Mouse (Mus musculus): ENCODE results near the gene Klrb1f. TPM values are rescaled to one million over a fixed set of nuclear protein-coding genes. Genes with fewer than 3 reads are reported as not detected.
"Not testable (repeated sequence)": the region's sequence is repeated elsewhere in the genome, so short reads cannot be mapped to it uniquely, and the experiment has no call there.

Gene Klrb1f
- 0.11 TPM in 1 of 2 replicates, not detected in the other for polyA plus RNA-seq (2014; fragmentation: Nextera tagmentation; extraction: Ambion mirVana)

- WGBS: 95% methylated on average over 2 of the region's 2 CpGs
- Histone ChIP-seq H3K4me1 (ENCODE audit: control insufficient read depth, insufficient read depth, low read length) (no peaks in the 10 kb centered on the region), H3K9ac (ENCODE audit: low read length) (no peak within 1 kb of the TSS), H3K4me2 (ENCODE audit: low read depth, severe bottlenecking) (no peak within 1 kb of the TSS), H3K27me3 (ENCODE audit: control insufficient read depth, insufficient read depth, low read length) (no peaks in the 10 kb centered on the region), H3K27ac (replicated peaks; ENCODE audit: low read depth, low read length) (no peak within 1 kb of the TSS), H3K36me3 (ENCODE audit: control insufficient read depth, insufficient read depth, low read length) (no peaks in the 10 kb centered on the region), H3K4me3 (ENCODE audit: low read depth, low read length) (no peak within 1 kb of the TSS), H3K9me3 (ENCODE audit: control insufficient read depth, low read length) (no peaks in the 10 kb centered on the region)
- no peak for DNase-seq (ENCODE audit: low spot score)
- ATAC-seq (ENCODE audit: insufficient number of reproducible peaks, low FRiP score, low TSS enrichment, low read depth): no peak
Observed at GRCm38 (mm10) chr6:129045601-129046000, at the start of gene Klrb1f. Klrb1f (plus strand) TSS chr6:129045901.

DNA sequence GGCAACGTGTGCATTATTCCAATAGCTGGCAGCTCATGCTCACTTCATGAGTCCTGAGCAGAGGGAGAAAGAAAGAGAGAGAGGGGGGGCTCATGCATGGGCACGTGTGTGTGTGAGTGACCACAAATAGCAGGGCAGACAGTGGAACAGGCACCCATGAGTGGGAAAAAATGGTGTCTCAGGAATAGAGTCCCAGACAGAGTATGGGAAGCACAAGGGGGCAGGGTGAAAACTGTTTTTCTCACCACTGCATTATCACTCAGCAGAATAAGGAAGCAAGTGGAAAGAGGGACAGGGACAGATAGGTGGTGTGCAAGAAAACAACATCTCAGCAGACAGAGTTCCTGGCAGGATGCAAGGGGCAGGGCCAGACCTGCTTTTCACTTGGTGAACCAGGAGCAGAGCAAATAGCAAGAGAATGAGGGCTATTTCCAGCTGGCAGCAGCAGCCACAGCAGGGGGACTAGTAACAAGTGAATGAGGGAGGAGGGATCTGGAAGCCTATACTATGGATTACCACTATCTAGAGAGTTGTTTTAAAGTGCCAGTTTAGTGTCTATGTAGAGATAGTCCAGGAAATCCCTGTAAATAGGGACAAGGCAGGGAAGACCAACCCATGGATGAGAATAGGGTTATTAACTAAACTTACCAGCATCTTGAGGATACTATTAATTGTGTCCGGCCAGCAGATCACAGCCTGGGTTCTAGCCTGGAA is 49.5 kb upstream of the Klrb1f start:
- Histone ChIP-seq H3K9me3 (ENCODE audit: control insufficient read depth, low read length) (no peaks in the 10 kb centered on the region), H3K4me2 (ENCODE audit: low read depth, severe bottlenecking) (no peak overlapping the region), H3K9ac (ENCODE audit: low read length) (no peak overlapping the region), H3K27me3 (ENCODE audit: control insufficient read depth, insufficient read depth, low read length) (no peaks in the 10 kb centered on the region), H3K27ac (replicated peaks; ENCODE audit: low read depth, low read length) (no peak overlapping the region), H3K36me3 (ENCODE audit: control insufficient read depth, insufficient read depth, low read length) (no peaks in the 10 kb centered on the region), H3K4me1 (ENCODE audit: control insufficient read depth, insufficient read depth, low read length) (no peaks in the 10 kb centered on the region), H3K4me3 (ENCODE audit: low read depth, low read length) (no peak overlapping the region)
- DNase-seq (ENCODE audit: low spot score): no peak
- no peak for ATAC-seq (ENCODE audit: insufficient number of reproducible peaks, low FRiP score, low TSS enrichment, low read depth)
- WGBS: 78% methylated on average over 3 of the region's 3 CpGs

DNA sequence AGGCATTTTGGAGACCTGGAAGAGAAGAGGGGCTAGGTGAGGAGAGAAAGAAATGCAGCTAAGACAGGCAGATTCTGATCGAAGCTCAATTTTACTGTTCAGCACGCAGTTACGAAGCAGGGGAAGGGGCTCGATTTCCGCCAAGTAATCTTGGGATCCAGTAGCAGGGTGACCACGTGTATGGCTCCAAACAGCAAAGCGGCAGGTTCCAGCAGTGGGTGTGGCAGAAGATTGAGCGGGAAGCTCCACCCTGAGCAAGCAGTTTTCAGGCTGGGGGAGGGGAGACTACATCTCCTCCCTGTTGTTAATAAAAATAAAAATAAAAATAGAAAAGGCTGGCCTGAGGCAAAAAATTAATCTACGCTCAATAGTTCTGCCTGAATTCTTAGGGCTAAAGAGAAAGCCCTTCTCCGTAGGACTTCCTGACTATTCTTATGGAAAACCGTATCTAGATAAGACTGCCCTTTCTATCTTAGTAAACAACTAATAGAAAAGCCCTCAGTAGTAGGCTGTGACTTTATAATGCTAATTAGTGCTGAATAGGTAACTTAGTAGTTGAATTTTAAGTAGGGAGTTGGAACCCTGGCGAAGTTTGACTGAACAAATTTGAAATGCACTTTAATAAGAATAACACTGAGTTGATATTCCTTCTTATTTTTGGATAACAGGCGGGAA is 48.8 kb upstream of the Klrb1f start:
- H3K9ac ChIP-seq (ENCODE audit: low read length): no peak overlapping the region
- DNase-seq (ENCODE audit: low spot score) (no peak), ATAC-seq (ENCODE audit: insufficient number of reproducible peaks, low FRiP score, low TSS enrichment, low read depth) (no peak)
- H3K4me2 ChIP-seq (ENCODE audit: low read depth, severe bottlenecking): no peak overlapping the region
- 83% methylated on average over 13 of the region's 13 CpGs for WGBS
- no peaks in the 10 kb centered on the region for H3K9me3 ChIP-seq (ENCODE audit: control insufficient read depth, low read length)
- no peaks in the 10 kb centered on the region for H3K27me3 ChIP-seq (ENCODE audit: control insufficient read depth, insufficient read depth, low read length)
- no peak overlapping the region for H3K27ac ChIP-seq (replicated peaks; ENCODE audit: low read depth, low read length)
- H3K4me1 ChIP-seq (ENCODE audit: control insufficient read depth, insufficient read depth, low read length): no peaks in the 10 kb centered on the region
- no peaks in the 10 kb centered on the region for H3K36me3 ChIP-seq (ENCODE audit: control insufficient read depth, insufficient read depth, low read length)
- H3K4me3 ChIP-seq (ENCODE audit: low read depth, low read length): no peak overlapping the region

DNA sequence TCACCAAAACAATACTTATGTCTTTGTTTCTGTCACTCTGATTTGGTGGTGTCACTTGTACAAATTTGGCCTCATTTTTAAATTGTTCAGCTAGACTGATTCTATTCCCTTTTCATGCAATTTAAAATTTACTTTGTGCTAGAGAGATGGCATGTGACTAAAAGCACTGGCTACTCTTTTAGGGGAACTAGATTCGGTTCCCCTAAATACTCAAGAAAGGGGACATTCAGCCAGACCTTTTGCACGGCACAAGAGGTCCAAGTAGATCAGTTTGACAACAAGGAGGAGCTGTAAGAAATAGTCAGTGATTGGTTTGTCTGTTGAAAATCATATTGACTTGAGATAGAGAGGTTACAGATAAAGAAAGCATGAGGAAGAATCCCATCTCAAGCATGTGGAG is 44.3 kb upstream of the Klrb1f start:
- no peak for ATAC-seq (ENCODE audit: insufficient number of reproducible peaks, low FRiP score, low TSS enrichment, low read depth)

DNA sequence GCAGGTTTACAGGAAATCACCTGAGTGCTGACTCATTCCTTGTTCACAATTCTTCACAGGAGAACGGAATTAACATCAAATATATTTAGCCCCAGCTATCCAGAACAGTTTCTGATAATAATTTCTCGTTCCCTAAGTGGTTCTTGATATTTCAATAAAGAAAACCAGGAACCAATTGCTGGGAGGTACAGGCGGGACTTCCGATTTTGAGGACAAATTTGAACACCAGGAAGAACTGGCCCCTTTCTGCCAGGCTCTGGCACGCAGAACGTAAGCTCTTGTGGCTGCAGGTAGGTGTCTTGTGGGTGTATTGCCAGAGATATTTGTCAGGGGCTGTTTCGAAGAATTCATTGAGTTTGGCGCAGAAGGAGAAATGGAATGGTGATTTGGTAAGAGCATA is 37.1 kb upstream of the Klrb1f start:
- H3K4me2 ChIP-seq (ENCODE audit: low read depth, severe bottlenecking): no peak overlapping the region
- H3K4me3 ChIP-seq (ENCODE audit: low read depth, low read length): no peak overlapping the region
- DNase-seq (ENCODE audit: low spot score) (no peak), ATAC-seq (ENCODE audit: insufficient number of reproducible peaks, low FRiP score, low TSS enrichment, low read depth) (no peak)
- H3K9me3 ChIP-seq (ENCODE audit: control insufficient read depth, low read length): no peaks in the 10 kb centered on the region
- H3K36me3 ChIP-seq (ENCODE audit: control insufficient read depth, insufficient read depth, low read length): no peaks in the 10 kb centered on the region
- no peaks in the 10 kb centered on the region for H3K4me1 ChIP-seq (ENCODE audit: control insufficient read depth, insufficient read depth, low read length)
- no peak overlapping the region for H3K9ac ChIP-seq (ENCODE audit: low read length)
- H3K27ac ChIP-seq (replicated peaks; ENCODE audit: low read depth, low read length): no peak overlapping the region
- 92% methylated on average over 8 of the region's 8 CpGs for WGBS
- H3K27me3 ChIP-seq (ENCODE audit: control insufficient read depth, insufficient read depth, low read length): no peaks in the 10 kb centered on the region

More for the DNA sequence above, 44.3 kb upstream of the Klrb1f start:
- H3K4me3 ChIP-seq (ENCODE audit: low read depth, low read length): no peak overlapping the region
- no peak overlapping the region for H3K9ac ChIP-seq (ENCODE audit: low read length)
- no peaks in the 10 kb centered on the region for H3K27me3 ChIP-seq (ENCODE audit: control insufficient read depth, insufficient read depth, low read length)
- no peaks in the 10 kb centered on the region for H3K9me3 ChIP-seq (ENCODE audit: control insufficient read depth, low read length)
- 92% methylated on average over 2 of the region's 2 CpGs for WGBS
- H3K36me3 ChIP-seq (ENCODE audit: control insufficient read depth, insufficient read depth, low read length): no peaks in the 10 kb centered on the region
- no peak for DNase-seq (ENCODE audit: low spot score)
- H3K27ac ChIP-seq (replicated peaks; ENCODE audit: low read depth, low read length): no peak overlapping the region
- no peaks in the 10 kb centered on the region for H3K4me1 ChIP-seq (ENCODE audit: control insufficient read depth, insufficient read depth, low read length)
- no peak overlapping the region for H3K4me2 ChIP-seq (ENCODE audit: low read depth, severe bottlenecking)

- H3K27me3 ChIP-seq (ENCODE audit: control insufficient read depth, insufficient read depth, low read length); ATAC-seq (ENCODE audit: insufficient number of reproducible peaks, low FRiP score, low TSS enrichment, low read depth); H3K4me2 ChIP-seq (ENCODE audit: low read depth, severe bottlenecking); H3K9ac ChIP-seq (ENCODE audit: low read length); H3K4me1 ChIP-seq (ENCODE audit: control insufficient read depth, insufficient read depth, low read length); DNase-seq (ENCODE audit: low spot score); H3K27ac ChIP-seq (replicated peaks; ENCODE audit: low read depth, low read length); H3K4me3 ChIP-seq (ENCODE audit: low read depth, low read length); H3K36me3 ChIP-seq (ENCODE audit: control insufficient read depth, insufficient read depth, low read length); H3K9me3 ChIP-seq (ENCODE audit: control insufficient read depth, low read length): not testable (repeated sequence)
- 87% methylated on average over 7 of the region's 7 CpGs for WGBS
Observed at GRCm38 (mm10) chr6:129009846-129010504, 35.7 kb upstream of the Klrb1f start.

GRCm38 (mm10) chr6:129010505-129010873 is 35.2 kb upstream of the Klrb1f start:
- no peak for ATAC-seq (ENCODE audit: insufficient number of reproducible peaks, low FRiP score, low TSS enrichment, low read depth)
- Histone ChIP-seq H3K9me3 (ENCODE audit: control insufficient read depth, low read length) (no peaks in the 10 kb centered on the region), H3K4me2 (ENCODE audit: low read depth, severe bottlenecking) (no peak overlapping the region), H3K4me3 (ENCODE audit: low read depth, low read length) (no peak overlapping the region), H3K9ac (ENCODE audit: low read length) (no peak overlapping the region), H3K4me1 (ENCODE audit: control insufficient read depth, insufficient read depth, low read length) (no peaks in the 10 kb centered on the region), H3K27ac (replicated peaks; ENCODE audit: low read depth, low read length) (no peak overlapping the region), H3K36me3 (ENCODE audit: control insufficient read depth, insufficient read depth, low read length) (no peaks in the 10 kb centered on the region), H3K27me3 (ENCODE audit: control insufficient read depth, insufficient read depth, low read length) (no peaks in the 10 kb centered on the region)
- 89% methylated on average over 3 of the region's 3 CpGs for WGBS
- DNase-seq (ENCODE audit: low spot score): no peak

DNA sequence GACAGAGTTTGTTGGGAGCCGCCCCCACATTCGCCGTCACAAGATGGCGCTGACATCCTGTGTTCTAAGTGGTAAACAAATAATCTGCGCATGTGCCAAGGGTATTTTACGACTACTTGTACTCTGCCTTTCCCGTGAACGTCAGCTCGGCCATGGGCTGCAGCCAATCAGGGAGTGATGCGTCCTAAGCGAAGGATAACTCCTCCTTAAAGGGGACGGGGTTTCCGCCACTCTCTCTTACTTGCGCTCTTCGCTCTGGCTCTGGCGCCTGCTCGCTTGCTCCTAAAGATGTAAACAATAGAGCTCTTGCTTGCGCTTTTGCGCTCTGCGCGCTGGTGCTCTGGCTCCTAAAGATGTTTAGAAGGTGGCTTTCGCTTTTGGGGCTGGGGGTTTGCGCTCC is 33.7 kb upstream of the Klrb1f start:
- not testable (repeated sequence) for DNase-seq (ENCODE audit: low spot score); ATAC-seq (ENCODE audit: insufficient number of reproducible peaks, low FRiP score, low TSS enrichment, low read depth); H3K9me3 ChIP-seq (ENCODE audit: control insufficient read depth, low read length); H3K4me3 ChIP-seq (ENCODE audit: low read depth, low read length); H3K27ac ChIP-seq (replicated peaks; ENCODE audit: low read depth, low read length); H3K4me1 ChIP-seq (ENCODE audit: control insufficient read depth, insufficient read depth, low read length); H3K9ac ChIP-seq (ENCODE audit: low read length); H3K27me3 ChIP-seq (ENCODE audit: control insufficient read depth, insufficient read depth, low read length); H3K36me3 ChIP-seq (ENCODE audit: control insufficient read depth, insufficient read depth, low read length); H3K4me2 ChIP-seq (ENCODE audit: low read depth, severe bottlenecking)
- WGBS: 96% methylated on average over 18 of the region's 23 CpGs
